Mouse (Mus musculus) embryonic fibroblast, embryonic 13.5 days (primary cell): ENCODE measurements around the gene Cyp27b1.

Experiments used
- CTCF ChIP-seq: IDR thresholded peaks from 2 replicates; pipeline ENCODE4 v1.5.1; 2011; ENCODE audit warnings: mild to moderate bottlenecking, control low read depth, low read length, moderate library complexity, borderline replicate concordance; ENCODE audit not compliant: insufficient read depth
- POLR2A ChIP-seq: IDR thresholded peaks from 2 replicates; pipeline ENCODE4 v1.6.1; 2011; ENCODE audit warnings: low read depth, mild to moderate bottlenecking, control low read depth, low read length, moderate library complexity

- no peak for TF ChIP-seq CTCF
- no peak for TF ChIP-seq POLR2A
These were observed 2.0 kb downstream of the Cyp27b1 start for GRCm38 (mm10) chr10:127050119-127050474.
